Comparison of ENCODE assay signal across 28 mouse cellular contexts in genomic region chr19:36218921-36219320, GRCm38 (mm10).
DNase-seq lines count a peak whose midpoint lies in the region; ATAC-seq and TF ChIP-seq lines count a peak whose summit lies in the region.
"Had no signal": no experiment of that assay in that cellular context is flagged by ENCODE, and none has a peak within 500 bp of the region (broad histone marks: within the 10 kb centered on the region; RNA-seq: fewer than 3 reads in every experiment).

No protein-coding gene starts in this region.

- peak; percentile 67 for DNase-seq in heart, adult 11 months
- peak; percentile 5 for DNase-seq in layer of hippocampus, adult 9-11 months
- no peak for DNase-seq in layer of hippocampus, postnatal 25 days (ENCODE audit: extremely low spot score in 1 of 2, low spot score in 1 of 2)
- peak; percentile 56 for DNase-seq in brain, embryonic 14.5 days (ENCODE audit: low read depth)
- peak; percentile 36 to 53 for DNase-seq in cerebellum, postnatal 25 days
- DNase-seq in adrenal gland, adult 2 months: no peak
- DNase-seq: adrenal gland, postnatal 10 days; embryo, embryonic 11 days; gastrocnemius, adult 2 months; heart, postnatal 10 days; kidney, adult 8-10 months; kidney, postnatal 10 days; liver, postnatal 0 days; thymus, postnatal 25 days had no signal

- no peaks in the 10 kb centered on the region for H3K9me3 ChIP-seq in heart, embryonic 11.5 days (replicated peaks; ENCODE audit: control insufficient read depth, low read length)
- H3K9me3 ChIP-seq: embryonic facial prominence, embryonic 13.5 days; forebrain, embryonic 13.5 days; heart, embryonic 12.5 days; hindbrain, embryonic 12.5 days; intestine, embryonic 15.5 days; limb, embryonic 12.5 days; midbrain, embryonic 10.5 days; neural tube, embryonic 15.5 days; stomach, embryonic 15.5 days had no signal

- TF ChIP-seq CTCF in brain, embryonic 14.5 days (IDR thresholded peaks at IDR 0.05; ENCODE audit: borderline replicate concordance, extremely low read depth, insufficient read depth, insufficient read length): no peak

- 54% methylated on average over 5 of the region's 5 CpGs for WGBS in heart, embryonic 11.5 days (ENCODE audit: insufficient replicate concordance)

- H3K27ac ChIP-seq in heart, embryonic 11.5 days (ENCODE audit: low read depth, low read length): no peak overlapping the region
- H3K27ac ChIP-seq: embryonic facial prominence, embryonic 13.5 days; forebrain, embryonic 13.5 days; gastrocnemius, adult 2 months; hindbrain, embryonic 12.5 days; intestine, embryonic 15.5 days; limb, embryonic 12.5 days; midbrain, embryonic 10.5 days; neural tube, embryonic 15.5 days; stomach, embryonic 15.5 days had no signal

- no peak overlapping the region for H3K4me3 ChIP-seq in heart, embryonic 11.5 days (ENCODE audit: low read depth, low read length)
- H3K4me3 ChIP-seq: embryonic facial prominence, embryonic 13.5 days; erythroblast, embryonic 14.5 days; forebrain, embryonic 13.5 days; gastrocnemius, adult 2 months; heart, embryonic 12.5 days; hindbrain, embryonic 12.5 days; intestine, embryonic 15.5 days; limb, embryonic 12.5 days; midbrain, embryonic 10.5 days; neural tube, embryonic 15.5 days; stomach, embryonic 15.5 days had no signal

- no peaks in the 10 kb centered on the region for H3K36me3 ChIP-seq in heart, embryonic 11.5 days (ENCODE audit: control insufficient read depth, insufficient read depth, low read length)
- H3K36me3 ChIP-seq: embryonic facial prominence, embryonic 13.5 days; heart, embryonic 12.5 days; hindbrain, embryonic 12.5 days; intestine, embryonic 15.5 days; limb, embryonic 12.5 days; midbrain, embryonic 10.5 days; neural tube, embryonic 15.5 days; stomach, embryonic 15.5 days had no signal

- TF ChIP-seq POLR2A in brain, embryonic 14.5 days (IDR thresholded peaks at IDR 0.05; ENCODE audit: borderline replicate concordance, extremely low read depth, insufficient read depth, insufficient read length, poor library complexity, severe bottlenecking): no peak

- H3K9ac ChIP-seq in heart, embryonic 11.5 days (ENCODE audit: low read depth, low read length): no peak overlapping the region
- H3K9ac ChIP-seq: embryonic facial prominence, embryonic 13.5 days; forebrain, embryonic 13.5 days; heart, embryonic 12.5 days; hindbrain, embryonic 12.5 days; intestine, embryonic 15.5 days; limb, embryonic 12.5 days; liver, postnatal 0 days; neural tube, embryonic 15.5 days; stomach, embryonic 15.5 days had no signal

- no peak for ATAC-seq in heart, embryonic 11.5 days (replicated peaks; ENCODE audit: insufficient number of reproducible peaks, low FRiP score, low TSS enrichment)
- ATAC-seq: activated CD4-positive, CD25-positive, alpha-beta regulatory T cell, adult 4 months; forebrain, embryonic 13.5 days; intestine, embryonic 15.5 days; liver, postnatal 0 days; lung, postnatal 0 days had no signal

- H3K27me3 ChIP-seq in heart, embryonic 11.5 days (ENCODE audit: control insufficient read depth, insufficient read depth, low read length): no peaks in the 10 kb centered on the region
- H3K27me3 ChIP-seq: embryonic facial prominence, embryonic 13.5 days; forebrain, embryonic 13.5 days; heart, embryonic 12.5 days; hindbrain, embryonic 12.5 days; intestine, embryonic 15.5 days; limb, embryonic 12.5 days; neural tube, embryonic 15.5 days; stomach, embryonic 15.5 days had no signal

- no peak overlapping the region for H3K4me2 ChIP-seq in heart, embryonic 11.5 days
- H3K4me2 ChIP-seq: embryonic facial prominence, embryonic 13.5 days; forebrain, embryonic 13.5 days; heart, embryonic 12.5 days; hindbrain, embryonic 12.5 days; intestine, embryonic 15.5 days; limb, embryonic 12.5 days; liver, embryonic 11.5 days; neural tube, embryonic 15.5 days; stomach, embryonic 15.5 days had no signal

- peaks cover 8% of the 10 kb centered on the region for H3K4me1 ChIP-seq in heart, embryonic 11.5 days (ENCODE audit: control insufficient read depth, insufficient read depth, low read length)
- H3K4me1 ChIP-seq: intestine, embryonic 15.5 days had no signal

Comparison
In these comparisons a context has a peak if more than half of its experiments do, and no peak if none do; other contexts are left out.
1. DNase-seq: peak in heart, adult 11 months (single experiment), layer of hippocampus, adult 9-11 months (single experiment), brain, embryonic 14.5 days (single experiment) and cerebellum, postnatal 25 days (2 of 2); none in layer of hippocampus, postnatal 25 days (0 of 2) and adrenal gland, adult 2 months (single experiment).